Mouse (Mus musculus): ENCODE data around the gene Mdm1. TPM values are rescaled to one million over a fixed set of nuclear protein-coding genes. Genes with fewer than 3 reads are reported as not detected.

Mdm1 gene
- polyA plus RNA-seq (2016; fragmentation: Nextera tagmentation; extraction: Ambion mirVana) = 55.0 and 64.0 TPM in 2 replicates

GRCm38 (mm10) chr10:118141018-118141883, at the start of gene Mdm1:
Mdm1 (plus strand) TSS chr10:118141811.
- Histone ChIP-seq H3K9me3 (no peaks in the 10 kb centered on the region), H3K4me2 (peak within 1 kb of the TSS; percentile 70), H3K9ac (replicated peaks) (peak within 1 kb of the TSS; percentile 82), H3K4me1 (replicated peaks) (peaks cover 7% of the 10 kb centered on the region), H3K36me3 (peaks cover 13% of the 10 kb centered on the region), H3K27me3 (no peaks in the 10 kb centered on the region), H3K27ac (peak within 1 kb of the TSS; percentile 82), H3K4me3 (replicated peaks) (peak within 1 kb of the TSS; percentile 91)
- ATAC-seq (ENCODE audit: insufficient number of reproducible peaks, insufficient read depth, low FRiP score, low TSS enrichment, low read depth) = peak; percentile 100
- 5% methylated on average over 47 of the region's 47 CpGs for WGBS

- Histone ChIP-seq H3K36me3 (no peaks in the 10 kb centered on the region), H3K27ac (no peak overlapping the region), H3K4me2 (no peak overlapping the region), H3K27me3 (no peaks in the 10 kb centered on the region), H3K4me3 (replicated peaks) (no peak overlapping the region), H3K4me1 (replicated peaks) (no peaks in the 10 kb centered on the region), H3K9me3 (no peaks in the 10 kb centered on the region), H3K9ac (replicated peaks) (no peak overlapping the region)
- ATAC-seq (ENCODE audit: insufficient number of reproducible peaks, insufficient read depth, low FRiP score, low TSS enrichment, low read depth) = no peak
- 87% methylated on average over 6 of the region's 6 CpGs for WGBS
Observed at GRCm38 (mm10) chr10:118092745-118093144, 48.9 kb upstream of the Mdm1 start.

GRCm38 (mm10) chr10:118093728-118094127, 47.9 kb upstream of the Mdm1 start:
- no peak for ATAC-seq (ENCODE audit: insufficient number of reproducible peaks, insufficient read depth, low FRiP score, low TSS enrichment, low read depth)
- 64% methylated on average over 9 of the region's 9 CpGs for WGBS
- no peak overlapping the region for H3K4me2 ChIP-seq
- H3K4me1 ChIP-seq (replicated peaks) = no peaks in the 10 kb centered on the region
- no peak overlapping the region for H3K9ac ChIP-seq (replicated peaks)
- H3K27ac ChIP-seq = no peak overlapping the region
- H3K9me3 ChIP-seq = no peaks in the 10 kb centered on the region
- H3K4me3 ChIP-seq (replicated peaks) = no peak overlapping the region
- H3K27me3 ChIP-seq = no peaks in the 10 kb centered on the region
- no peaks in the 10 kb centered on the region for H3K36me3 ChIP-seq

GRCm38 (mm10) chr10:118094853-118095252, 46.8 kb upstream of the Mdm1 start:
- H3K4me1 ChIP-seq (replicated peaks) = no peaks in the 10 kb centered on the region
- no peak overlapping the region for H3K4me3 ChIP-seq (replicated peaks)
- no peak overlapping the region for H3K9ac ChIP-seq (replicated peaks)
- no peaks in the 10 kb centered on the region for H3K36me3 ChIP-seq
- 80% methylated on average over 4 of the region's 4 CpGs for WGBS
- no peak overlapping the region for H3K4me2 ChIP-seq
- no peak overlapping the region for H3K27ac ChIP-seq
- H3K27me3 ChIP-seq = no peaks in the 10 kb centered on the region
- H3K9me3 ChIP-seq = no peaks in the 10 kb centered on the region
- ATAC-seq (ENCODE audit: insufficient number of reproducible peaks, insufficient read depth, low FRiP score, low TSS enrichment, low read depth) = no peak

GRCm38 (mm10) chr10:118096223-118096622, 45.4 kb upstream of the Mdm1 start:
- Histone ChIP-seq H3K9me3 (no peaks in the 10 kb centered on the region), H3K36me3 (no peaks in the 10 kb centered on the region), H3K4me3 (replicated peaks) (no peak overlapping the region), H3K27me3 (no peaks in the 10 kb centered on the region), H3K4me1 (replicated peaks) (no peaks in the 10 kb centered on the region), H3K9ac (replicated peaks) (no peak overlapping the region), H3K27ac (no peak overlapping the region), H3K4me2 (no peak overlapping the region)
- WGBS = 87% methylated on average over 6 of the region's 6 CpGs
- no peak for ATAC-seq (ENCODE audit: insufficient number of reproducible peaks, insufficient read depth, low FRiP score, low TSS enrichment, low read depth)

- Histone ChIP-seq H3K4me1 (replicated peaks) (no peaks in the 10 kb centered on the region), H3K27me3 (no peaks in the 10 kb centered on the region), H3K36me3 (no peaks in the 10 kb centered on the region), H3K27ac (no peak overlapping the region), H3K9ac (replicated peaks) (no peak overlapping the region), H3K4me2 (no peak overlapping the region), H3K9me3 (no peaks in the 10 kb centered on the region), H3K4me3 (replicated peaks) (no peak overlapping the region)
- ATAC-seq (ENCODE audit: insufficient number of reproducible peaks, insufficient read depth, low FRiP score, low TSS enrichment, low read depth) = no peak
- 77% methylated on average over 3 of the region's 3 CpGs for WGBS
Observed at GRCm38 (mm10) chr10:118097898-118098297, 43.7 kb upstream of the Mdm1 start.

GRCm38 (mm10) chr10:118100570-118100969, 41.0 kb upstream of the Mdm1 start:
- Histone ChIP-seq H3K36me3 (no peaks in the 10 kb centered on the region), H3K9ac (replicated peaks) (no peak overlapping the region), H3K4me1 (replicated peaks) (peaks cover 4% of the 10 kb centered on the region; the same call in 1 of the 2 replicates), H3K9me3 (no peaks in the 10 kb centered on the region), H3K27ac (no peak overlapping the region), H3K4me2 (no peak overlapping the region), H3K27me3 (no peaks in the 10 kb centered on the region), H3K4me3 (replicated peaks) (no peak overlapping the region)
- no peak for ATAC-seq (ENCODE audit: insufficient number of reproducible peaks, insufficient read depth, low FRiP score, low TSS enrichment, low read depth)
- 83% methylated on average over 5 of the region's 5 CpGs for WGBS

- ATAC-seq (ENCODE audit: insufficient number of reproducible peaks, insufficient read depth, low FRiP score, low TSS enrichment, low read depth) = no peak
- Histone ChIP-seq H3K9ac (replicated peaks) (no peak overlapping the region), H3K9me3 (no peaks in the 10 kb centered on the region), H3K4me1 (replicated peaks) (peaks cover 4% of the 10 kb centered on the region; the same call in 1 of the 2 replicates), H3K36me3 (no peaks in the 10 kb centered on the region), H3K27ac (no peak overlapping the region), H3K4me2 (no peak overlapping the region), H3K4me3 (replicated peaks) (no peak overlapping the region), H3K27me3 (no peaks in the 10 kb centered on the region)
- WGBS = 81% methylated on average over 2 of the region's 2 CpGs
Observed at GRCm38 (mm10) chr10:118101056-118101455, 40.6 kb upstream of the Mdm1 start.

GRCm38 (mm10) chr10:118103020-118103666, 38.5 kb upstream of the Mdm1 start:
- H3K4me1 ChIP-seq (replicated peaks) = peaks cover 4% of the 10 kb centered on the region; the same call in 1 of the 2 replicates
- no peaks in the 10 kb centered on the region for H3K9me3 ChIP-seq
- ATAC-seq (ENCODE audit: insufficient number of reproducible peaks, insufficient read depth, low FRiP score, low TSS enrichment, low read depth) = peak; percentile 88
- H3K27ac ChIP-seq = no peak overlapping the region
- H3K36me3 ChIP-seq = no peaks in the 10 kb centered on the region
- peak overlapping the region; percentile 44; the same call in 1 of the 2 replicates for H3K9ac ChIP-seq (replicated peaks)
- peak overlapping the region; percentile 45 for H3K4me3 ChIP-seq (replicated peaks)
- H3K27me3 ChIP-seq = no peaks in the 10 kb centered on the region
- peak overlapping the region; percentile 69 for H3K4me2 ChIP-seq
- WGBS = 2% methylated on average over 20 of the region's 20 CpGs

GRCm38 (mm10) chr10:118103906-118104305, 37.7 kb upstream of the Mdm1 start:
- 81% methylated on average over 10 of the region's 10 CpGs for WGBS
- H3K36me3 ChIP-seq = no peaks in the 10 kb centered on the region
- no peak for ATAC-seq (ENCODE audit: insufficient number of reproducible peaks, insufficient read depth, low FRiP score, low TSS enrichment, low read depth)

GRCm38 (mm10) chr10:118107031-118107430, 34.6 kb upstream of the Mdm1 start:
- 73% methylated on average over 9 of the region's 9 CpGs for WGBS
- no peak for ATAC-seq (ENCODE audit: insufficient number of reproducible peaks, insufficient read depth, low FRiP score, low TSS enrichment, low read depth)
- Histone ChIP-seq H3K9ac (replicated peaks) (no peak overlapping the region), H3K9me3 (no peaks in the 10 kb centered on the region), H3K4me1 (replicated peaks) (peaks cover 23% of the 10 kb centered on the region), H3K27ac (no peak overlapping the region), H3K4me3 (replicated peaks) (no peak overlapping the region), H3K4me2 (no peak overlapping the region), H3K36me3 (no peaks in the 10 kb centered on the region), H3K27me3 (no peaks in the 10 kb centered on the region)

More at GRCm38 (mm10) chr10:118103906-118104305, 37.7 kb upstream of the Mdm1 start:
- Histone ChIP-seq H3K27ac (no peak overlapping the region), H3K4me2 (no peak overlapping the region), H3K27me3 (no peaks in the 10 kb centered on the region), H3K9me3 (no peaks in the 10 kb centered on the region), H3K9ac (replicated peaks) (no peak overlapping the region), H3K4me3 (replicated peaks) (no peak overlapping the region), H3K4me1 (replicated peaks) (peaks cover 4% of the 10 kb centered on the region; the same call in 1 of the 2 replicates)
